Mouse (Mus musculus): ENCODE results near the gene Mdfi.

Gene Mdfi

DNA sequence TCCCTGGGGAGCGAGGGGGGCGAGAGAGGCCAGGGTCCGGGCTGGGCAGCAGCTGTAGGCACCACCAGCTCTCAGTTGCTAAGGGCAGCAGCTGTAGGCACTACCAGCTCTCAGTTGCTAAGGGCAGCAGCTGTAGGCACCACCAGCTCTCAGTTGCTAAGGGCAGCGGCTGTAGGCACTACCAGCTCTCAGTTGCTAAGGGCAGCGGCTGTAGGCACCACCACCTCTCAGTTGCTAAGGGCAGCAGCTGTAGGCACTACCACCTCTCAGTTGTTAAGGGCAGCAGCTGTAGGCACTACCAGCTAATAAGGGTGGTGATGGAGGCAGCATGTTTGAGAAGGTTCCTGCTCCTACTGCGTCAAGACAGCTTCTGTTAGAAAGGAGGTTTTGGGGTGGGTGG is 45.5 kb downstream of the Mdfi start:
- no peak for TF ChIP-seq POU5F1 (IDR thresholded peaks at IDR 0.05; ENCODE audit: borderline replicate concordance, low read length)
- TF ChIP-seq CTCF (conservative IDR thresholded peaks at IDR 0.05; ENCODE audit: low read length): no peak
- H3K36me3 ChIP-seq (ENCODE audit: insufficient read depth, low read length): peaks cover 54% of the 10 kb centered on the region
- H3K9me3 ChIP-seq (ENCODE audit: low read length): no peaks in the 10 kb centered on the region
- H3K4me3 ChIP-seq (replicated peaks; ENCODE audit: low read length): 0 out of 2 replicates have a peak overlapping the region, but pooled peaks have one; percentile 64
- no peaks in the 10 kb centered on the region for H3K27me3 ChIP-seq (ENCODE audit: insufficient read depth, low read length)
- peaks cover 95% of the 10 kb centered on the region for H3K4me1 ChIP-seq (replicated peaks; ENCODE audit: low read depth, low read length)

- Histone ChIP-seq H3K4me3 (replicated peaks; ENCODE audit: low read length) (peak overlapping the region; percentile 64), H3K36me3 (ENCODE audit: insufficient read depth, low read length) (peaks cover 57% of the 10 kb centered on the region), H3K4me1 (replicated peaks; ENCODE audit: low read depth, low read length) (peaks cover 96% of the 10 kb centered on the region), H3K27me3 (ENCODE audit: insufficient read depth, low read length) (no peaks in the 10 kb centered on the region), H3K9me3 (ENCODE audit: low read length) (no peaks in the 10 kb centered on the region)
- TF ChIP-seq POU5F1 (IDR thresholded peaks at IDR 0.05; ENCODE audit: borderline replicate concordance, low read length): no peak
- no peak for TF ChIP-seq CTCF (conservative IDR thresholded peaks at IDR 0.05; ENCODE audit: low read length)
- no peak for TF ChIP-seq NANOG (IDR thresholded peaks at IDR 0.05; ENCODE audit: borderline replicate concordance, low read length)
These were observed 46.2 kb downstream of the Mdfi start for GRCm38 (mm10) chr17:47788306-47788705.

DNA sequence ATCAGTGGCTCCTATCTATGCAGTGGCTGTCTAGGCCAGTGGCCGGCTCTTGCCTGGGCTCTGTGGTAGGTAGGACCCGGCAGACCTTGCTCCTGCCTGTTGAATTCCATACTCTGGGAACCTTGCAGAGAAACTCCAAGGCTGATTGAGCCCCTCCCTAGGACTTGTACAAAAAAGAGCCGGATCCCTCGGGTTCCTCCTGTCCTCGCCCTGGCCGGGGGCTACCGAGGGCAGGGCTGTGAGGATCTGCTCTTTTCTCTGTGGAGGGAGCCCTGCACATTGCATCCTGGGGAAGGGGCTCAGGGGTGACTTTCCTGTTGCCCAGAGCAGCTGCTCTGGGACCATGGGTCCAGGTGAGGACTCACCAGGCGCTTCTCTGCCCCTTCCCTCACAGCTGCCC is 46.9 kb downstream of the Mdfi start:
- TF ChIP-seq POU5F1 (IDR thresholded peaks at IDR 0.05; ENCODE audit: borderline replicate concordance, low read length) (no peak), NANOG (IDR thresholded peaks at IDR 0.05; ENCODE audit: borderline replicate concordance, low read length) (no peak), CTCF (conservative IDR thresholded peaks at IDR 0.05; ENCODE audit: low read length) (no peak)
- peaks cover 96% of the 10 kb centered on the region for H3K4me1 ChIP-seq (replicated peaks; ENCODE audit: low read depth, low read length)
- H3K36me3 ChIP-seq (ENCODE audit: insufficient read depth, low read length): peaks cover 63% of the 10 kb centered on the region
- H3K27me3 ChIP-seq (ENCODE audit: insufficient read depth, low read length): no peaks in the 10 kb centered on the region
- no peaks in the 10 kb centered on the region for H3K9me3 ChIP-seq (ENCODE audit: low read length)
- H3K4me3 ChIP-seq (replicated peaks; ENCODE audit: low read length): peak overlapping the region; percentile 64

DNA sequence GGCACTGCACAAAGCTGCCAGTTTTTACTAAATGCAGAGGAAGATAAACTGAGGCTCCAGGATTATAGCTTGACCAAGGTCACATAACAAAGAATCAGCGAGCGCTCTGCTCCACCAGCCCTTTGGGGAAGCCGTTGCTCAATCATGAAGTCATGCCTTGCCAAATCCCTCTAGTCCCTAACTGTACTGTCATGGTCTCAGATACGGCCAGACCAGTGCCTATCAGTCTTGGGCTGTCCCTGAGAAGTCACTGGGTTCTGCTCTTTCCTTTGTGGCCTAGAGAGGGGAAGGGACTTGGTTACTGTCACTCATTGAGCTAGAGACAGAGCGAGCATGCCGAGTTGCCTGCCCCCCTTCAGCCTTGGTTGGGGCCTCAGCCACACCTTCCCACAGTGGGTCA is 50.1 kb downstream of the Mdfi start:
- H3K4me3 ChIP-seq (replicated peaks; ENCODE audit: low read length): peak overlapping the region; percentile 26; the same call in 1 of the 2 replicates
- H3K4me1 ChIP-seq (replicated peaks; ENCODE audit: low read depth, low read length): peaks cover 99% of the 10 kb centered on the region
- peaks cover 36% of the 10 kb centered on the region for H3K36me3 ChIP-seq (ENCODE audit: insufficient read depth, low read length)
- no peaks in the 10 kb centered on the region for H3K27me3 ChIP-seq (ENCODE audit: insufficient read depth, low read length)
- TF ChIP-seq POU5F1 (IDR thresholded peaks at IDR 0.05; ENCODE audit: borderline replicate concordance, low read length): no peak
- no peak for TF ChIP-seq NANOG (IDR thresholded peaks at IDR 0.05; ENCODE audit: borderline replicate concordance, low read length)
- TF ChIP-seq CTCF (conservative IDR thresholded peaks at IDR 0.05; ENCODE audit: low read length): no peak
- no peaks in the 10 kb centered on the region for H3K9me3 ChIP-seq (ENCODE audit: low read length)

- Histone ChIP-seq H3K9me3 (ENCODE audit: low read length) (no peaks in the 10 kb centered on the region), H3K27me3 (ENCODE audit: insufficient read depth, low read length) (no peaks in the 10 kb centered on the region)
- TF ChIP-seq POU5F1 (IDR thresholded peaks at IDR 0.05; ENCODE audit: borderline replicate concordance, low read length) (no peak), CTCF (conservative IDR thresholded peaks at IDR 0.05; ENCODE audit: low read length) (no peak), NANOG (IDR thresholded peaks at IDR 0.05; ENCODE audit: borderline replicate concordance, low read length) (no peak)
These were observed 50.9 kb downstream of the Mdfi start for GRCm38 (mm10) chr17:47783445-47784223.

GRCm38 (mm10) chr17:47782486-47782885 is 52.0 kb downstream of the Mdfi start:
- Histone ChIP-seq H3K36me3 (ENCODE audit: insufficient read depth, low read length) (peaks cover 27% of the 10 kb centered on the region), H3K27me3 (ENCODE audit: insufficient read depth, low read length) (no peaks in the 10 kb centered on the region), H3K9me3 (ENCODE audit: low read length) (no peaks in the 10 kb centered on the region), H3K4me1 (replicated peaks; ENCODE audit: low read depth, low read length) (peaks cover 89% of the 10 kb centered on the region), H3K4me3 (replicated peaks; ENCODE audit: low read length) (no peak overlapping the region)
- TF ChIP-seq CTCF (conservative IDR thresholded peaks at IDR 0.05; ENCODE audit: low read length): no peak
- no peak for TF ChIP-seq NANOG (IDR thresholded peaks at IDR 0.05; ENCODE audit: borderline replicate concordance, low read length)
- TF ChIP-seq POU5F1 (IDR thresholded peaks at IDR 0.05; ENCODE audit: borderline replicate concordance, low read length): no peak

More at GRCm38 (mm10) chr17:47783445-47784223, 50.9 kb downstream of the Mdfi start:
- Histone ChIP-seq H3K4me3 (replicated peaks; ENCODE audit: low read length) (peak overlapping the region; percentile 26; the same call in 1 of the 2 replicates), H3K36me3 (ENCODE audit: insufficient read depth, low read length) (peaks cover 28% of the 10 kb centered on the region), H3K4me1 (replicated peaks; ENCODE audit: low read depth, low read length) (peaks cover 98% of the 10 kb centered on the region)

GRCm38 (mm10) chr17:47780470-47780869 is 54.0 kb downstream of the Mdfi start:
- Histone ChIP-seq H3K9me3 (ENCODE audit: low read length) (no peaks in the 10 kb centered on the region), H3K4me1 (replicated peaks; ENCODE audit: low read depth, low read length) (peaks cover 72% of the 10 kb centered on the region), H3K27me3 (ENCODE audit: insufficient read depth, low read length) (no peaks in the 10 kb centered on the region), H3K36me3 (ENCODE audit: insufficient read depth, low read length) (peaks cover 24% of the 10 kb centered on the region), H3K4me3 (replicated peaks; ENCODE audit: low read length) (no peak overlapping the region)
- TF ChIP-seq POU5F1 (IDR thresholded peaks at IDR 0.05; ENCODE audit: borderline replicate concordance, low read length): no peak
- no peak for TF ChIP-seq CTCF (conservative IDR thresholded peaks at IDR 0.05; ENCODE audit: low read length)
- no peak for TF ChIP-seq NANOG (IDR thresholded peaks at IDR 0.05; ENCODE audit: borderline replicate concordance, low read length)

- no peak overlapping the region for H3K4me3 ChIP-seq (replicated peaks; ENCODE audit: low read length)
- peaks cover 6% of the 10 kb centered on the region; the same call in 1 of the 2 replicates for H3K9me3 ChIP-seq (ENCODE audit: low read length)
- H3K4me1 ChIP-seq (replicated peaks; ENCODE audit: low read depth, low read length): peaks cover 51% of the 10 kb centered on the region
- TF ChIP-seq POU5F1 (IDR thresholded peaks at IDR 0.05; ENCODE audit: borderline replicate concordance, low read length) (no peak), CTCF (conservative IDR thresholded peaks at IDR 0.05; ENCODE audit: low read length) (no peak), NANOG (IDR thresholded peaks at IDR 0.05; ENCODE audit: borderline replicate concordance, low read length) (no peak)
- H3K27me3 ChIP-seq (ENCODE audit: insufficient read depth, low read length): no peaks in the 10 kb centered on the region
- H3K36me3 ChIP-seq (ENCODE audit: insufficient read depth, low read length): peaks cover 34% of the 10 kb centered on the region
These were observed 57.4 kb downstream of the Mdfi start for GRCm38 (mm10) chr17:47777141-47777540.
